Mouse (Mus musculus) fat pad, adult 2 months (tissue): ENCODE results near the gene Atp8b4.

Source experiments
- DNase-seq: peaks from one replicate; pipeline ENCODE4 v3.0.0-alpha.2; 2011; ENCODE audit warnings: low read depth, low spot score; ENCODE audit errors: extremely low read depth

Gene Atp8b4

GRCm38 (mm10) chr2:126302381-126302780 lies 198.1 kb downstream of the Atp8b4 start:
- DNase-seq = no peak

DNA sequence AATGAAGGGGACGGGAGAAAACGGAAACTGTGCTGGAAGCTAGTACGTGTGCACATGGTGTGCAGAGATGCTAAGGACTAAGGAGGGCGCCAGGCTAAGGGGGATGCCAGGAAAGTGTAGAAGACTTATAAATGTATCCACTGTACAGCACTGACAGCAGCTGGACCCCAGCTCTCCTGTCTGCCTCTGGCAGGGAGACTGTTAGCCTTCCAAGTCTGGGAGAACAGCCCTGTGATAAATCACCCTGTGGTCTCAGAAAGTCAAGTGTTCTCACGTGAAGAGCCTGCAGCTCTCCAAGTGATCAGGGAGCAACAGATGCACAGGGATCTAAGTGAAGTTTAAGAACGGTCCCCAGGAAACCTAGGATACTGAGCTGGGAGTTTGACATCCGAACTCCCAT lies 209.8 kb downstream of the Atp8b4 start:
- no peak for DNase-seq

- DNase-seq = no peak
Observed at GRCm38 (mm10) chr2:126287942-126288341, 212.5 kb downstream of the Atp8b4 start.

DNA sequence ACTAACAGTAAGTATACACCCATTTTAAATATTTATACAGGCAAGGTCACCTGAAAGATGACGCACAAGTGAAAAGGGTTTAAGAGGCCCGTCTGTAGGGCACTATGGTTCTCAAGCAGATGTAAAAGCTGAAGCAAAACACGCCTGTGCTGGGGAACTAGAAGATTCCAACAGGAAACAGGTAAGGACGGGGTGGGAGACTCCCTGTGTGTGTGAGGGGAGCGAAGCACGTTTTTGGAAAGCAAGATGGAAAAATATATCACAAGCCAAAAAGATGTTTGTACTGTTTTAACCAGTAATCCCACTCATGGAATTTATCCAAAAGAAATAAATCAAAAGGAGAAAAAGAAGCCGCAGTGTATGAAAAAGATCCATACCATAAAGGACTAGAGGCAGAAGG lies 214.1 kb downstream of the Atp8b4 start:
- DNase-seq = no peak

DNA sequence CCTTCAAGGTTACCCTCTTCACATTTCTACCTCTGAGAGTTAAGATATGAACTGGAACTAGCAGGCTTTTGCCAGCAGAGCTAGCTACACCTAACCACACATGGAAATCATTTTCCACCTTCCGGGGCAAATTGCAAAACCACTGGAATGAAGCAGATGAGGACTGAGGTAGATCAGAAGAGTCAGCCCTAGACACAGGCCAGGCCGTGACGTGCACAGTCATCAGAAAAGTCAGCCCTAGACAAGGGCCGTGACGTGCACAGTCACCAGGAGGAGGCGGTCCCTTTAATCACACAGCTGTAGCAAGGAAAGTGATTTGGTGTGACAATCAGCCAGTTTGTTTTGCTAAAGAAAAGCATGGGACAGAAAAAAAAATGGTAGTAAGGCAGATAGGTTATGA lies 216.4 kb downstream of the Atp8b4 start:
- no peak for DNase-seq

DNA sequence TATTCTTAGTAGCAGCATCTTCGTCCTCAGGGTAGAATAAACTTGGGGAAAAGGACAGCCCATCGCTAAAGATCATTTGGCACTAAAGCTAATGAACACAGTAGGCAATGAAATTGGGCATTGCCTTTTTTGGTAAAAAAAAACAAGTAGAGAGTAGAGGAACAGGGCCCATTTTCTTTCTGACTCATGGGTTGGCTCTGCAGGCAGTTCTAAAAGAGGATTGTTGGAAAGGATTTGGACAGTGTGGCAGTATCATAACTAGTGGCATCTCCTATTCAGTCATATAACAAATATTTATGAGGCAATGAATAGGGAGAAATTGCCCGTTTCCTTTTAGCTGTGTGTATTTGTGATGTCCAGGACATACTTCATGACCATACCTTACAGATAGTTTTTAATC lies 217.4 kb downstream of the Atp8b4 start:
- DNase-seq = no peak

GRCm38 (mm10) chr2:126275511-126275910 lies 225.0 kb downstream of the Atp8b4 start:
- DNase-seq = no peak

GRCm38 (mm10) chr2:126274826-126275405 lies 225.6 kb downstream of the Atp8b4 start:
- no peak for DNase-seq

DNA sequence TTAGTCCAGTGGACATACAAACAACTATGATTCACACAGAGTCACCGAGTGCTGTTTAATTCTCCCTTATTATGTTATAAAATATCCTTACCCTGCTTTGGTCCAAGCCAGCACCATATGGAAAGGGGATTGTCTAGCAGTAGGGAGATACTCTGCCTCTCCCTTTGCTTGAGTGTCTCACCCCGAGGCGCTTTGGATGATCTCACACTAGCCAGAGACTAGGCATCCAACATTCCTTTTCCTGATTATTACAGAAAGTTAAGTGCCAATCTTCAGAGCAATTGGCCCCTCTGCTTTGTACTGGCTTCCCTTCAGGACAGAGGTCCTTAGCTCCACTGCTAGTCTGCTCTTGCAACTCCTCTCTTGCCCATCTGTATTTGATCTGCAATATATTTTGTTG lies 226.2 kb downstream of the Atp8b4 start:
- no peak for DNase-seq
